Mouse (Mus musculus) thymus, postnatal 10 days (tissue): ENCODE results near the gene Fbxo36.

Experiments
- DNase-seq, 2 experiments: peaks; one replicate each; pipeline ENCODE4 v3.0.0; 2021; ENCODE audit warnings: low spot score in 2 of 2

The Fbxo36 gene

DNA sequence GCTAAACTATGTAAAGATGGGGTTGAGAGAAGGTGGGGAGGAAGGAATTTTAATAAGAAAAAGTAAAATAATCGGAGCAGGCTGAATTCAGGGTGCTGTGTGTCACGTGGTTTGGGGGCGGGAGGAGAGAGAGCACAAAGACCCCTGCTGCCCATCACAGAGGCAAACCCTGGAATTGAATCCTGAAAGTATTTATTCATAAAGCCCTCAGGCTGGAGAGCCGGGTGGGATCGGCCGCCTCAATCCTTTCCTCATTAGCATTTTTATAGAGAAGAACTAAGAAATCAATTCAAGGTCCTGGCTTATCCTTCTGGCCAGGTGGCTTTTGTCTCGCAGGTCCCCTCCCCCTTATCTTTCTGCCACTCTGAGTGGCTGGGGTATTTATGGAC, 50.4 kb downstream of the Fbxo36 start:
- no peak for DNase-seq

DNA sequence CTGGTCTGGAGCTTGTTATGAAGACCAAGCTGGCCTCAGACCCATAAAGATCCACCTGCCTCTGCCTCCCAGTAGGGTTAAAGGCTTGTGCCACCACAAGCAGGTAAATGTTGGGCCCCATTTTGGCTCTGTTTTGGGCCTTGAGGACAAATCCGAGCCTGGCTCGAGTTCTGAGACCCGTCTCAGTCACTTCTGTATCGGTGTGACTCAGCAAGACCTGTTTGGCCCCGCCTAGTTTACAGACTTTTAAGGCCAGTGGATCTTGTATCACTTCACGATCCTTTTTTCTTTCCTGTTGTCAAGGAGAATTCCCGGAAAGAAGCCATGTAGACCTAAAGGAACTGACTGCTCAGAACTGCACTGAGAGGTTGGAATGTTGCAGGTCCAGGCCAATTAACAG, 50.9 kb downstream of the Fbxo36 start:
- no peak for DNase-seq

DNA sequence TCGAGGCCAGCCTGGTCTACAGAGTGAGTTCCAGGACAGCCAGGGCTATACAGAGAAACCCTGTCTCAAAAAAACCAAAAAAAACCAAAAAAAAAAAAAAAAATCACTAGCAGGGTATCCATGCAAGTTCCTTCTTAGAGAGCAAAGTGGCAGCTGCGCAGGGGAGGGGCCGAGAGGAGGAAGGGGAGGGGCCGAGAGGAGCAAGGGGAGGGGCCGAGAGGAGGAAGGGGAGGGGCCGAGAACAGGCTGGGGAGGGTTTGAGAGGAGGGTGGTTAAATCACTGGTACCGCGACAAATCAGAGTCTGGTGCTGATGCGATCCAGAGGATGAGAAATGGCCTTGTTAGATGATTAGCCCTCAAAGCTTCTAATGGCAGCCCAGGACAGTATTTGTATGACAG, 52.1 kb downstream of the Fbxo36 start:
- no peak for DNase-seq

DNA sequence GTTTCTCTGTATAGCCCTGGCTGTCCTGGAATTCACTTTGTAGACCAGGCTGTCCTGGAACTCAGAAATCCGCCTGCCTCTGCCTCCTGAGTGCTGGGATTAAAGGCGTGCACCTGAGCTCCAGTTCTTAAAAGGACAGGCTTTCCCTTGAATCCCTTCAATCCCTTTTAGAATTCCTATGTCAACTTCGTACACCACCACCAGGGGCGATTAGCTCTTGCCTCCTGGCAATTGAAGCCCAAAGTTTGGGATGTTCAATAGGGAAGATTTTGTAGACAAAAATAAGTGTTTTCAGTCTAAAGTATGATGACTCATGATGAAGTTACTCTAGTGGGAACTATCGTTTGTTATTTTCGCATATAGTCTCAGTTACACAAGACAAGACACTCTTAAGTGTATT, 57.7 kb downstream of the Fbxo36 start:
- DNase-seq, result no peak

DNA sequence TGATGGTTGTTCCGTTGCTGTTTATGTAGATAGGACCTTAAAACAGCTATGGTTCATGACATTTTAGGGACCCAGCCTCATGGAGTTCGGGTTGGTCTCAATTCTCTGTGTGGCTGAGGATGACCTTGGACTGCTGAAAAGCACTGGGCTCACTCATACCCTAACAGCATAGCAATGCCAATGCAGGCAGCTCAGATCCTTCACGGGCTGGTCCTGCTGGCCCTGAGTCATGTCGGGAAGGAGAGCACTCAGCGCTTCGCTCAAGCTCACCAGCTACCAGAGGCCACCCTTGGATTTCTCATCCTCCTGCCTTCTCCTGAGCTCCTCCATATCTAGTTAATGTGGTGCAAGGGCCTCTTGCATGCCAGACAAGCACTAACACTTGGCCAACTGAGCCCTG, 59.5 kb downstream of the Fbxo36 start:
- no peak for DNase-seq

DNA sequence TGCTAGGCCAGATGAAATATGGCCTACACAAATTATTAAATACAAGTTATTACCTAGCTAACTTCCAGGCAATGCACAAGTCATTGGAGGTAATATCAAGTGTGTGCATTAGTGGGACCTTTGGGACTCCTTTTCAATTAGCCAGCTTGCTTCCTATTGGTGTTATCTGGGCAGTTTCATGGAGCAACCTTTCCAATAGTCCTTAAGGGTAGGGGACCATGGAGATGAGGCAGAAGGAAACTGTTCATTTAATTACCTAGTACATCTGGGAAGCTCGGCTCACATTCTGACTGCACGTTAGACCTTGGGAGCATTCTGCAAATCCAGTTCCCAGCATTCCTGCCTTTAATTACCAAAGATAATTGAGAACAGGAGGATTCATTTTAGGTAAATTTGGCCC, 64.8 kb downstream of the Fbxo36 start:
- DNase-seq, result no peak

DNA sequence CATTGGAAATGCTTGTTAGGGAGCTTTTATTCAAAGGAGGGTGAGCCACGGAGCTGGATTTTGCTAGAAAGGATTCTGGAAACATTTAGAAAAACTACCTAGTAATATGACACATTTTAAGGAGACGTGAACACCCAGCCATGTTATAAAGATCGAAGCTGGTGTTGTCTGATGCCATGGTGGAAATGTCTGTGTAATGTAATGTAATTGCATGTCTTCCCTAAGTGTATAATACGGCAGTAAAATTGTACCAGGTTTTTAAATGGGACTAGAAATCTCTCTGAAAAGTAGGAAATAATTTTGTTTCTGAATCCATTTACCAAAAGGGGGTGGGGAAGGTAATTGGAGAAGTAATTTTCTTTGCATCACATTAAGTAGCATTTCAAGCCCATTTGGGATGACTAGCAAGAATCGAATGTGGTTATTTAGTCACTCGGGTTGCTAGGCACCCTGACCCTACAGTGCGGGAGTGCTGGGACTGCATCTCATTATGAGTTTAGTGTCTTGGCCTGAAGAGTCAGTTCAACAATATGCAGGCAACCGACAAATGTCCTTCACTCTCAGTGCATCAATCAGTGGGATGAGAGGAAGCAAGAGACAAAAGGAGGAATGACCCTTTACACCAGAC, 70.7 kb downstream of the Fbxo36 start:
- no peak for DNase-seq

DNA sequence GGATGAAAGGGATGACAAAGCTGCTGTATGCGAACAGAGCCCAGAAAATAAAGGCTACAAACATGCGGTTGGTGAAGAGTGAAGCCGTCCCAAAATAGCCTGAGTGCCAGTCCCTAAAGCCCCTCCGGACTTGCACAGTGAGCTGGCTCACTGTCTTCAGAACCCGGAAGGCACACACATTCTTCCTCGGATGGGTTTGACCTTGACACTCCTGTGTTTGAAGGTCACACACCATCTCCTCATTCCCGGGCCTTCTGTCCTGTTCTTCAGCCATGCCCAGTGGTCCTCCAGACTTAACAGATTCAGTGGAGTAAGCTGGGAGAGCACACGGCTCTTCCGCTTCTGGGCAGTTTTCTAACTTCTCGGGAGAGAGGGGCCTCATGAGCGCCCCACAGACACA, 72.9 kb downstream of the Fbxo36 start:
- no peak for DNase-seq

DNA sequence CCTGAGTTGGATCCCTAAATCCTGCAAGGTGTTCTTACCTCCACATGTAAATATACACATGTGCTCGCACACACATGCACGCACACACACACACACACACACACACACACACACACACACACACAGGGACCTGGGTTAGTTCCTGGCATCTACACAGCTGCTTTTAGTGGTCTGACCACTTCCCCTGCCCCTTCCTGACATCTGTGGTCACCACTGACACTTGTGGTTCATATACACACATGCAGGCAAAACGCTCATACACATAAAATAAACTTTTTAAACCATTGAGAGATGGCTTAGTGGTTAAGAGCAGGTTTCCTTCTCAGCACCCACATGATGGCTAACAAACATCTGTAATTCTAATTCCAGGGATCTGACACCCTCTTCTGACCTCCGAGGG, 75.4 kb downstream of the Fbxo36 start:
- no peak for DNase-seq

DNA sequence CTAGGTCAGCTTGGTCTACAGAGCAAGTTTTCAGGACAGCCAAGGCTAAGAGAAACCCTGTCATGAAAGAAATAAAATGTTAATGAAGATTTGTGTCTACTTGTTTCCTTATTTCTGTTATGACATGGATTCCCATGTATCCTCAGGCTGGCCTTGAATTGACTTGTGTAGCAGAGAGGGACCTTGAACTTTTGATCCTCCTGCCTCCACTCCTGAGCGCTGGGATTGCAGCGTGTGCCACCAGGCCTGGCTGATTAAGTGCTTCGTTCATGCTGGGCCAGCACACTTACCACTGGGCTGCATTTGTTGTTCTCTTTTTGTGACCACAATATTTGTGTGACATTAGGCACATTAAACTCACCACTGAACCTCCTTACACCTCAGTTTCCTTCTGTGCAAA, 79.2 kb downstream of the Fbxo36 start:
- no peak for DNase-seq

DNA sequence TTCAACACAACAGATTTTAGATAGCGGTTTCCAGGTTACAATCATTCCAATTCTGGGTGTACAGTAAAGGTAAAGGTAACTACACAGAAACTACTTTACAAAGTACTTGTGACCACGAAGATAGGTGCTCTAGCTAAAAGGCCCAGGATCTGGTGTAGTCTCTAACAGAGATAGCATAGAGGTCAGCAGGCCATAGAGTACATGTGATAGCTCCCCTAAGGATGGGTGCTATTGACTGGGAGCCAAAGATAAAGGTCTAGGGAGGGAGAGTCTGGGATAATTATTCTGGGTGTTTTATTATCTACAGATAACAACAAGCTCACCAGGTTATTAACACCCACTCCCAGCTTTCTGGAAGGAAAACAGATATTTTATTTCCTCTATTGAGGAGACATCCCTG, 83.8 kb downstream of the Fbxo36 start:
- DNase-seq, result no peak

DNA sequence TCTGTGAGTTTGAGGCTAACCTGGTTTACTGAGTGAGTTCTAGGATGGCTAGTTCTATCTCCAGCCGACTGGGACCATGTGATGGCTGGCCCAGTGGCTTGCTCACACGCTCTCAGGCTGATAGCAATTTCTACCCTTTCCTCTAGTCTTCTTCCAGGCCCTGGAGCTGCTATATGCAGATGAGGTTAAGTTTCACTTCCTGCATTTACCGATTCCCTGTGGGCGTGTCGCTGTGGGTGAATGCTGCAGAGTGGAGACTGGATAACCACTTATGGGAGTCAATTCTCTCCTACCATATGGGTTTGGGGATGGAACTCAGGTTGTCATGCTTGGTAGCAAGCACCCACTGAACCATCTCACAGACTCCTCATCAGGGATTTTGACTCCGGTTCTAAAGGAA, 84.5 kb downstream of the Fbxo36 start:
- no peak for DNase-seq

DNA sequence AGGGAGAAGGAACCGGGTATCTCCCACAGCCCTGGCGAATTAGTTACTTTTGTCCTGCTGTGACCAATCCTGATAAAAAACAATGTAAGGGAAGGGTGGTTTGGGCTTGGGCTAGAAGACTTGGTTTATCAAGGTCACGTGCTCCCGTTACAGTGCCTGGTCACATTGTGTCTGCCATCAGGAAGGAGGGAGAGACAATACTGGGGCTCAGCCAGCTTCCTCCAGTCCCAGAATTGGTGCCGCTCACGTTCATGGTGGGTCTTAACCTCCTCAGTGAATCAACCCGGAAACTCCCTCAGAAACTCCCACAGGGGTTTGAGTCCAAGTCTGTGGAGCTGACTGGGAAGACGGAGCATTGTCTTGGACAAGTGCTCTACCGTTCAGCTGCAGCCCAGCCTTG, 86.0 kb downstream of the Fbxo36 start:
- DNase-seq, result no peak

DNA sequence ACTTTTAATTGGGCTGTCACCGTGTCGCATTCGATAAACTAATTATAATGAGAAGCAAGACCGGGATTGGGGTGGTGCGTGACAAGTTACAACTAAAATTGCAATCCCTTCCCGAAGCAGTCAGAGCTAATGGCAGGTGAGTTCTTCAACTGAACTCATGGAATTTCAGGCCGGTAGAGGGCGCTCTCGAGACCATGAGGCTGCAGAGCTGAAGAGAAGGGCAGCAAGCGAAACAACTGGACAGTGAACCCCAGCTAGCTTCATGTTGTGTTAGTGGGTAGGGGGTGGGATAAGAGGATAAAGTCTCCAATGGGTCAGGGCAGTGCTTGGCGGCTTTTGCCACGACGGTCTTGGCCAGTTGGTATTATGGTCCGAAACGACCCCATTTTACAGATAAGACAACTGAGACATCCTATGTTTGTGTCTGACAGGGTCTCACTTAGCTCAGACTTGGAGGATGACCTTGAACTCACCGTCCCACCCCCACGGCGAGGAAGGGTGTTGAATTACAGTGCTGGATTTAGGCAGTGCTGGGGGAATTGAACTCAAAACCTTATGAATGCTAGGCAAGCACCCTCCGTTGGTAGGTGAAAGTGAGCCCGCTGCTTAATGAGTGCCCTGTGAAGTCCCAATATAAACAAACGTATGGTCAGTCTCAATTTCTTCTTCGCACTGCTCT, 94.0 kb downstream of the Fbxo36 start:
- DNase-seq, result peak in 1 of 2 experiments; percentile 33

DNA sequence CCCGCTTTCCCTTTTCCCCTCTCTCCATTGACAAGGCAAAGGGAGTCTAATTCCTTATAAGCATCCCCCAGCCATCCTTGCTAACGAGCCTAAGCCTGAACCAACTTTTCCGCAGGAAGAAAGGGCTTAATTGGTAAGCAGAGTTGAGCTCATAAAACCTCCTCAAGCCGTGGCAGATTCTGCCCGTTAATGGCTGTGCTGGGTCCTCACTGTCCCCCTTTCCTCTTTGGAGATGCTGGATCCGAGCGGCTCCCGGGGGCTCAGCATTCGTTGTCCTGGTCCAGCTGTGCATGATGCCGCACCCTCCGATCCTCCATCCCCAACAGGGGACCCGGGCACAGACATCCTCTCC, 94.5 kb downstream of the Fbxo36 start:
- DNase-seq, result no peak

DNA sequence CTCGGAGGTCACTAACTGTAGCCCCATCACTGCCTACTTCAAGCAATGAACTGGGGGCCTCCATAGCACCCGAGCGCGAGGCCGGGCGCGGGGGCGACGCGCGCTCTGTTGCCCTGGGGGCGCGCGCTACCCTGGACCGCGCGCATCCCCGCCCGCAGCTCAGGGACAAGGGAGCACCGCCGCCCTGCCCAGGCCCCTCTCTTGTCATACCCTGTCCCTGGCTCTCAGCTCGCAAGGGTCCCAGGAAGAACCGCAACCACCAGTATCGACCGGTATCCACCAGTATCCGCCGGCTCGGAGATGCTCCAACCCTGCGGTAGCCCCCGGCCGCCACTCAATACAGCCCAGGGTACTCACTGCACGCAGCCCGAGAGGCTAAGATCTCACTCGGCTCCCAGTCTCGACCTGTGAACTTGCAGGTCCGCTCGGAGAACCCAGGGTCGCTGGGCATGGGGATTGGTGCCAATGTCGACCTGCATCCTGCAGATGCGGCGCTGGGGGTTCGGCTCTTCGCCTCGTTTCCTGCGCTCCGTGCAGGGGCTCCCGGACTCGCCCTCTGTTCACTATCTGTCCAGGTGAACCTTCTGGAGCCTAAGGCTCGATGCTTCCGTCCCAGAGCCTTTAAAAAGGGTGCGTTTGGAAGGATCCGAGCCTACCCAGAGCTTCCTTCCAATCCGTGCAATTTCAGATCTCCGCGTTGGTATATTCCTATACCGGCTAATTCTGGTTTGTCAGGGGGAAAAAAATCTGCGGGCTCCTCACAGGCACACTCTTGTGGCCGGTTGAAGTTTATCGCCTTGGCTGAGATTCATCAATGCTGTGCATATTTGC, 95.1 kb downstream of the Fbxo36 start, which contains the start of gene Slc16a14:
Slc16a14 (minus strand) TSS at position 632 of the 831 bp plus-strand sequence.
- DNase-seq, result no peak

DNA sequence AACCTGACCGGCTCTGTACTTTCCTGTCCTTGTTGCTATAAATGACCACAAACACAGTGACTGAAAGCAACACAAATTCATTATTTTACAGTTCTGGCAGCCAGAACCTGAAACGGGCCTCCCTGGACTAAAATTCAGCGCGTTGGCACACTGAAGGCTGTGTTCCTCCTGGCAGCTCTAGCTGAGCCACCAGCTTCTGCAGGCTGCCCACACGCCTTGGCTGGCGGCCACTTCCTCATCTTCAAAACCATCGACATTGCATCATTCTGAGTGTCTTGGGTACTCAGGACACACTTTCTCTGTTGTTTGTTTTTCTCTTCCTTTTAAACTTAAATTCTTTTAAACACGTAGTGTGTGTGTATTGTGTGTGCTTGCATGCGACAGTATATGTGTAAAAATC, 96.0 kb downstream of the Fbxo36 start:
- DNase-seq, result no peak

DNA sequence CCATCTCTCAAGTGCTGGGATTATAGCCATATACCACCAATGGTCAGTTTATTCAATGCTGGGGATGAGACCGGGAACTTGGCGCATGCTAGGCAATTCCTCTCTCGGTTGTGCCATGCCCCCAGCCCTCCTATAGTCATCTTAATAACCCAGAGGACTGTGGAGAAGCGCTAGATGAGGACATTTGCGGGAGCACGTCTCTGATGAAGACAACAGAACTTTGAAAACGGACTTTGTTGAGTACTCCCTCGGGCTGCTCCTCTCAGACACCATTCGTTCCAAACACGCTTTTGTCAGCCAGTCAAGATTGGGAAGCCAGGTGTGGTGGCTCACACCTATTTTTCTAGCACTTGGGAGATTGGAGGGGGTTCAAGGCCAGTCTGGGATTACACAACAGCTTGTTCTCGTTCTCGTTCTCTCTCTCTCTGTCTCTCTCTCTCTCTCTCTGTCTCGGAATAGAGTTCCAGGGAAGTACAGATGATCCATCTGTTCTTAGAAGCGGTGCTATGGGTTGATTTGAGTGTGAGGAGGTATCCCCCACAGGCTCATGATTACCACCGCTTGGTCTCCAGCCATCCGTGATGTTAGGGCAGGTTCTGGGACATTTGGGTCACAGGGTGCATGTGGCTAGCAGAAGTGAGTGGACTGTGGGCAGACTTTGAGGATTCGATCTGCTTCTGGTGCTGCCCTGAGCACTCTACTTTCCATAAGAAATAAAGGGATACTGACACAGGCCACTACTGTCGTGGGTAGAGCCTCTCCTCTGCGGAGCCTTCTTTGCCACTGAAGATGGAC, 97.3 kb downstream of the Fbxo36 start:
- DNase-seq, result no peak

DNA sequence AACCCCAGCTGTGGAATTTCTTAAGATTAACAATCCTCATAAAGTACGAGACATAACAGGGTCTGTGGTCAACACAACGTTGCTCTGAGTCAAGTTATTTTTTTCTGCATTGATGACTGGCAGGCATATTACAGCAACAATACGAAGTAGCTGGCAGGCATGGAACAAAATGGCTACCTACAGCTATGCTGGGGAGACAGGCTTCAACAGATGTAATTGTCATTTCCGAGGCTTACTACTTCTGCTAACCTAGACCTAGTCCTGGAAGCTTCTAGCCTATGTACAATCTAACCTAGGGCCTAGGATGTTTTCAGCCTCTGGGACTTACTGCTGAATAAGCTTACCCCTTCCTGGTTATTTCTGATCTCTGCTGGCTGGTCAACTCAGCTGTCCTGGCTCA, 99.8 kb downstream of the Fbxo36 start:
- no peak for DNase-seq

DNA sequence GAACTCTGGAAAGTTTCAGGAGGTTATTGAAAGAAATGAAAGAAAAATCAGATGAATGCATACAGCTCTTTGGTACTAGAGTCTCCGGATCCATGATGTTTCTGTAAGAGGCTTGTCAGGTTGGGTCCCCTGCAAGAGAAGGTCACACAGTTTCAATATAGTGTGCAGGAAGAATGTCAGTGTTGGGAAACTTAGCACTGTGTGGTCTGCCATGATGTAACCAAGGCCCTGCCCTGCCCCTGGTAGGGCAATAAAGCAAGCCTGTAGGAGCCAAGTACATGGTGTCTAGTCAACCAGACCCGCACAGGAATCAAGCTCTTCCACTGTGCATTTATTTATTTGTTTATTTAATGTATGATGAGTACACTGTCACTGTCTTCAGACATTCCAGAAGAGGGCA, 100.7 kb downstream of the Fbxo36 start:
- DNase-seq, result no peak

DNA sequence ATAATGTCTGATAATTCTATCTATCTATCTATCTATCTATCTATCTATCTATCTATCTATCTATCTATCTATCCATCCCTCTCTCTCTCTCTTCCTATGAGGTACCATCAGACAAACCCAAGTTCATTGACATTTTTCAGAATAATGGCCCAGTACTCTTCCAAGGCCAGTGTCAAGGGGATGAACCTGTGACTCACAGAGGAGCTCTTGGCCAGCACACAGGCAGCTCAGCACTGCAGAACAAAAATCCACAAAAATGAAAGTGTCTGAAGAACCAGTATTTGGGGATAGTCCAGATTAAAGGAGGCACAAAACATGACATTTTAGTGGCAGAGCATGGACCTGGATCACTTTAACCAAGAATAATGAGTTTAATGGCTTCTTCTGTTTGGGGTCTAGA, 103.0 kb downstream of the Fbxo36 start:
- DNase-seq, result no peak

DNA sequence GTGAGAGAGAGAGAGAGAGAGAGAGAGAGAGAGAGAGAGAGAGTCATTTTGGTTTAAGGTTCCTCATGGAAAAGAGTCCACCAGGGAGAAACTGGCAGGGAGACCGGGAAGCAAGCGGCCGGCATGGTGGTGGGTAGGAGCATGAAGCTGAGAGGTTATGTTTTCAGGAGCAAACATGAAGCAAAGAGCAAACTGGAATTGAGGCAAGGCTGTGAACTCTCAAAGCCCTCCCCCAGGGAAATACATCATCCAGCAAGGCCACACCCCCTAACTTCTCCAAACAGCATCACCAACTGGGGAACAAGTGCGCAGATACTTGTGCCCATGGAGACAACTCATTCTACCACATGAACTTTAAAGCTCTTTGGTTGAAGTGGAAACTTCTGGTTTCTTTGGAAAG, 103.9 kb downstream of the Fbxo36 start:
- DNase-seq, result no peak
